Mouse (Mus musculus) liver, embryonic 13.5 days (tissue): ENCODE results near the gene Slc2a2. TPM values are rescaled to one million over a fixed set of nuclear protein-coding genes. Genes with fewer than 3 reads are reported as not detected.
"Not testable (repeated sequence)": the region's sequence is repeated elsewhere in the genome, so short reads cannot be mapped to it uniquely, and the experiment has no call there.

Experiments
- ATAC-seq: fragments of 200-750 bp; cut with Nextera tagmentation; 2 replicates; pipeline ENCODE4 v1.8.0; 2017; ENCODE audit warnings: low read depth, mild to moderate bottlenecking, moderate number of reproducible peaks, moderate library complexity
- DNase-seq: peaks from one replicate; pipeline ENCODE4 v3.0.0; 2022
- H3K27ac ChIP-seq: fragments of 300-500 bp; sonication (generic); 2 replicates; pipeline ENCODE4 v1.5.1; 2015; ENCODE audit warnings: moderate library complexity, mild to moderate bottlenecking, inconsistent platforms
- H3K27me3 ChIP-seq: fragments of 300-500 bp; sonication (generic); 2 replicates; pipeline ENCODE4 v1.6.1; 2015; ENCODE audit warnings: mild to moderate bottlenecking, inconsistent platforms
- H3K36me3 ChIP-seq: fragments of 300-500 bp; sonication (generic); 2 replicates; pipeline ENCODE4 v1.6.1; 2015; ENCODE audit warnings: mild to moderate bottlenecking, inconsistent platforms
- H3K4me1 ChIP-seq: fragments of 300-500 bp; sonication (generic); replicated peaks from 2 replicates; pipeline ENCODE4 v1.6.1; 2015; ENCODE audit warnings: inconsistent platforms
- H3K4me2 ChIP-seq: fragments of 300-500 bp; sonication (generic); 2 replicates; pipeline ENCODE4 v1.6.1; 2015; ENCODE audit warnings: inconsistent platforms, mild to moderate bottlenecking, moderate library complexity
- H3K4me3 ChIP-seq: fragments of 300-500 bp; sonication (generic); replicated peaks from 2 replicates; pipeline ENCODE4 v1.5.1; 2015; ENCODE audit warnings: mild to moderate bottlenecking, inconsistent platforms
- H3K9ac ChIP-seq: fragments of 300-500 bp; sonication (generic); 2 replicates; pipeline ENCODE4 v1.6.1; 2015; ENCODE audit warnings: mild to moderate bottlenecking, inconsistent platforms
- H3K9me3 ChIP-seq: fragments of 300-500 bp; sonication (generic); replicated peaks from 2 replicates; pipeline ENCODE4 v1.6.1; 2016; ENCODE audit warnings: inconsistent platforms
- WGBS: fragments of 180-500 bp; shearing (Covaris S2); methylation state at CpG from one replicate; pipeline ENCODE4 v1.1.7; 2015; ENCODE audit not compliant: insufficient replicate concordance; 5-methylcytosine and 5-hydroxymethylcytosine counted together
- polyA plus RNA-seq: library from polyadenylated mRNA; unstranded; fragments of >200 nt; fragmentation: Nextera tagmentation; extraction: Ambion mirVana; gene quantifications from 2 replicates; pipeline ENCODE4 v1.2.1, GENCODE M21; 2015

Slc2a2 gene
- polyA plus RNA-seq, 1 experiment from 2014 or later, result 19.1 TPM

DNA sequence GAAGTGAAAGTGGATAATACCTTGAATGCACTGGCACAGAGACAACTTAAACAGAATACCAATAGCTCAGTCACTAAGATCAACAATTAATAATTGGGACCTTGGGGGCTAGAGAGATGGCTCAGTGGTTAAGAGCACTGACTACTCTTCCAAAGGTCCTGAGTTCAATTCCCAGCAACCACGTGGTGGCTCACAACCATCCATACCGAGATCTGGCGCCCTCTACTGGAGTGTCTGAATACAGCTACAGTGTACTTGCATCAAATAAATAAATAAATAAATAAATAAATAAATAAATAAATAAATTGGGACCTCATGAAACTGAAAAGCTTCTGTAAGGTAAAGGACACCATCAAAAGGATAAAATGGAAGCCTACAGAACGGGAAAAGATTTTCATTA is 75.2 kb downstream of the Slc2a2 start:
- not testable (repeated sequence) for H3K9me3 ChIP-seq, ATAC-seq, H3K4me3 ChIP-seq, H3K4me2 ChIP-seq, H3K36me3 ChIP-seq, H3K27me3 ChIP-seq, H3K9ac ChIP-seq, H3K27ac ChIP-seq, DNase-seq
- 55% methylated on average over 4 of the region's 4 CpGs for WGBS
- peaks cover 37% of the 10 kb centered on the region for H3K4me1 ChIP-seq

DNA sequence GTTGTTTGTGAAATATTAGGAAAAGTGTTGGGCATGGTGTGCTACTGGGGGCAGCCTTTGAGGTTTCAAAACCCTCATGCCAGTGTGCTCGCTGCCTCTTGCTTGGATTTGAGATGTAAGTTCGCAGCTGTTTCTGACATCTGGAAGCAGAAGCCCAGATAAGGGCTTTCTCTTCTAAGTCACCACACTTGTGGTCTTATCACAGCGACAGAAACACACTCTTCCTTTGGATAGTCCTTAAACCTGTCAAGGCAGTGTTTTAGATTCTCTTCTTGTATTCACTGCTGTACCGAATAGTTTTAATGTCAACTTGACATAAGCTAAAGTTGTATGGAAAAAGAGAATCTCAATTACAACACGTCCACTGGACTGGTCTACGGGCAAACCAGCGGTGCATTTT is 77.7 kb downstream of the Slc2a2 start:
- ATAC-seq (peak; percentile 74), DNase-seq (peak; percentile 59)
- Histone ChIP-seq H3K27ac (peak overlapping the region; percentile 99), H3K27me3 (no peaks in the 10 kb centered on the region), H3K36me3 (no peaks in the 10 kb centered on the region), H3K4me3 (peak overlapping the region; percentile 43), H3K9me3 (no peaks in the 10 kb centered on the region), H3K4me1 (peaks cover 46% of the 10 kb centered on the region), H3K4me2 (peak overlapping the region; percentile 81), H3K9ac (peak overlapping the region; percentile 72)
- 16% methylated on average over 7 of the region's 7 CpGs for WGBS

DNA sequence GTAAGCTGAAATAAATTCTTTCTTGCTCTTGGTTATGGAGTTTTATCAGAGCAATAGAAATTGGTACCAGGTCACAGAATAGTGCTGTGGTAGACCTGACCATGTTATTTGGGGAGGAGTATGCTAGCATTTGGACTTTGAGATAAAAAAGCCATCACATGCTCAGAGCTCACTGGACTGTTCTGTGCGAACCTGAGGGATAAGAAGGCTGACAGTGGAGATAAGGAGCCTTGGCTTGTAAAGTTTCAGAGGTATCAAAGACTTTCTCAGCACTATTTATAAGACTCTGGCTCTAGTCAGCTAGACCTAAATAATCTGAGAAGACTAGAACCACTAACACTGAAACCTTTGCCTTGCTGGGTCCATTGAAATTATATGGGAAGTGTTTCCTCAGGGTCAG is 78.3 kb downstream of the Slc2a2 start:
- peak; percentile 68 for DNase-seq
- Histone ChIP-seq H3K4me3 (peak overlapping the region; percentile 43), H3K27ac (peak overlapping the region; percentile 99), H3K4me2 (peak overlapping the region; percentile 81), H3K27me3 (no peaks in the 10 kb centered on the region), H3K4me1 (peaks cover 52% of the 10 kb centered on the region), H3K9ac (peak overlapping the region; percentile 72), H3K36me3 (no peaks in the 10 kb centered on the region), H3K9me3 (no peaks in the 10 kb centered on the region)
- peak; percentile 87 for ATAC-seq
- WGBS, result 2% methylated on average over 1 of the region's 1 CpGs

DNA sequence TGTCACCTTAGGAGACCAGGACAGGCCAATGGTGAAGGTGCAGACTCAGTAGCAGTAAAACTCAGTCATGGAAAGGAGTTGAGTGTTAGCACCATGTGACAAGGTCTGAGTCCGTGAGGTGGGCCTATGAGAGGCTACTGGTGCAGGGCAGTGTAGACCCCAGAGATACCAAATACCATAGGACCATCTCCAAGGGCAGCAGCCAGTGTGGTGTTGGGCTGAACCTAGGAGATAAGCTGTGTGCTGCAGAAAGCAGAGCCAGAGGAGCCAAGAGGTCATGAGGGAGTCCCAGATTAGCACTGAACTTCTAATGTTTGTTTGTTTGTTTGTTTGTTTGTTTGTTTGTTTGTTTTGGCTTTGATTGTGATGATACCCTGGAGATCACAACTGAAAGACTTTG is 78.8 kb downstream of the Slc2a2 start:
- peak overlapping the region; percentile 99 for H3K27ac ChIP-seq

DNA sequence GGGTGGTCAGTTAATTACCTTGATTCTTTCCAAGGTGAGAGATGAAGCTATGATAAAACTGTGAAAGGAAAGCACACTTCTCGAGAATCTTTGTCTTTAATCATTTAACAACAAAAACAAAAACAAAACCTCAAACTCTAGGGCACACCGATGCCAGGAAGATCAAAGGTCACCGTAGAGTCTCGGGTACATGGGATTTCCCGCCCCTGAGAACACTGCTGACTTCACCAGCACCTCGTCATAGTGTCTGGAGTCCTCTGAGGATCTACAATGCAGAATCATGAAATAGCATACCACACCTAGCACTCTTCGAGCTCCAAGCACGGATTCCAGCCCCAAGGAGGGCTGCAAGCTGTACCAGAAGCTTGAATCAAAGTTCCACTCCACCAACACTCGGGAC is 82.8 kb downstream of the Slc2a2 start:
- H3K4me1 ChIP-seq, result peaks cover 49% of the 10 kb centered on the region
- peak overlapping the region; percentile 50 for H3K27ac ChIP-seq
- ATAC-seq (no peak), DNase-seq (no peak)
- H3K36me3 ChIP-seq, result peaks cover 6% of the 10 kb centered on the region; the same call in 1 of the 2 replicates
- peak overlapping the region; percentile 98 for H3K4me2 ChIP-seq
- H3K9ac ChIP-seq, result no peak overlapping the region
- 73% methylated on average over 9 of the region's 9 CpGs for WGBS
- 0 out of 2 replicates have a peak, but pooled peaks cover 2% of the 10 kb centered on the region for H3K27me3 ChIP-seq
- H3K4me3 ChIP-seq, result peak overlapping the region; percentile 87
- H3K9me3 ChIP-seq, result no peaks in the 10 kb centered on the region

More for the DNA sequence above, 78.8 kb downstream of the Slc2a2 start:
- peak overlapping the region; percentile 62 for H3K9ac ChIP-seq
- H3K9me3 ChIP-seq, result no peaks in the 10 kb centered on the region
- peak overlapping the region; percentile 81 for H3K4me2 ChIP-seq
- H3K4me1 ChIP-seq, result peaks cover 54% of the 10 kb centered on the region
- peak overlapping the region; percentile 43 for H3K4me3 ChIP-seq
- H3K27me3 ChIP-seq, result no peaks in the 10 kb centered on the region
- 8% methylated on average over 1 of the region's 1 CpGs for WGBS
- H3K36me3 ChIP-seq, result no peaks in the 10 kb centered on the region
- ATAC-seq (peak; percentile 78), DNase-seq (peak; percentile 72)

Other genes with a start within 250 kb of the Slc2a2 start
- 6.2 and 8.8 TPM in 2 replicates for gene Eif5a2, start 83.4 kb downstream of the Slc2a2 start, polyA plus RNA-seq
- 327 and 404 TPM in 2 replicates for gene Rpl22l1, start 107.5 kb downstream of the Slc2a2 start, polyA plus RNA-seq
- not detected in 2 replicates for gene Gm1527, start 194.7 kb downstream of the Slc2a2 start, polyA plus RNA-seq